Mouse (Mus musculus): ENCODE measurements around the gene Serpine3. TPM values are rescaled to one million over a fixed set of nuclear protein-coding genes. Genes with fewer than 3 reads are reported as not detected.
A peak's percentile ranks its signal among the peaks of the same experiment; 100 is the strongest.
"Not testable (repeated sequence)": the region's sequence is repeated elsewhere in the genome, so short reads cannot be mapped to it uniquely, and the experiment has no call there.

Gene Serpine3
- not detected in 2 replicates for polyA plus RNA-seq (2015; fragmentation: Nextera tagmentation; extraction: Ambion mirVana)

- 85% methylated on average over 8 of the region's 8 CpGs for WGBS
- no peaks in the 10 kb centered on the region for H3K36me3 ChIP-seq (ENCODE audit: control insufficient read depth, insufficient read depth, low read length)
- H3K27ac ChIP-seq (ENCODE audit: low read length): no peak within 1 kb of the TSS
- H3K27me3 ChIP-seq (ENCODE audit: control insufficient read depth, insufficient read depth, low read length): no peaks in the 10 kb centered on the region
- no peaks in the 10 kb centered on the region for H3K4me1 ChIP-seq (ENCODE audit: control insufficient read depth, insufficient read depth, low read length)
- no peak for ATAC-seq (ENCODE audit: insufficient read depth, low FRiP score)
- H3K9me3 ChIP-seq (replicated peaks; ENCODE audit: control insufficient read depth, low read length): no peaks in the 10 kb centered on the region
- H3K4me2 ChIP-seq (ENCODE audit: low read depth, low read length): no peak within 1 kb of the TSS
- H3K4me3 ChIP-seq (replicated peaks; ENCODE audit: low read length): no peak within 1 kb of the TSS
- no peak within 1 kb of the TSS for H3K9ac ChIP-seq (ENCODE audit: low read length)
Measured at GRCm38 (mm10) chr14:62663367-62663766, at the start of gene Serpine3. Gene Serpine3 (plus strand): TSS chr14:62663667.

- Histone ChIP-seq H3K27ac (ENCODE audit: low read length) (no peak overlapping the region), H3K9ac (ENCODE audit: low read length) (no peak overlapping the region), H3K4me1 (ENCODE audit: control insufficient read depth, insufficient read depth, low read length) (no peaks in the 10 kb centered on the region), H3K4me2 (ENCODE audit: low read depth, low read length) (no peak overlapping the region), H3K9me3 (replicated peaks; ENCODE audit: control insufficient read depth, low read length) (no peaks in the 10 kb centered on the region), H3K4me3 (replicated peaks; ENCODE audit: low read length) (no peak overlapping the region), H3K27me3 (ENCODE audit: control insufficient read depth, insufficient read depth, low read length) (no peaks in the 10 kb centered on the region), H3K36me3 (ENCODE audit: control insufficient read depth, insufficient read depth, low read length) (no peaks in the 10 kb centered on the region)
- WGBS: 80% methylated on average over 3 of the region's 3 CpGs
- ATAC-seq (ENCODE audit: insufficient read depth, low FRiP score): no peak
Measured at GRCm38 (mm10) chr14:62622393-62622792, 41.1 kb upstream of the Serpine3 start.

GRCm38 (mm10) chr14:62627951-62628350 is 35.5 kb upstream of the Serpine3 start:
- Histone ChIP-seq H3K36me3 (ENCODE audit: control insufficient read depth, insufficient read depth, low read length) (no peaks in the 10 kb centered on the region), H3K9ac (ENCODE audit: low read length) (no peak overlapping the region), H3K4me2 (ENCODE audit: low read depth, low read length) (no peak overlapping the region), H3K27ac (ENCODE audit: low read length) (no peak overlapping the region), H3K4me1 (ENCODE audit: control insufficient read depth, insufficient read depth, low read length) (no peaks in the 10 kb centered on the region), H3K9me3 (replicated peaks; ENCODE audit: control insufficient read depth, low read length) (no peaks in the 10 kb centered on the region), H3K27me3 (ENCODE audit: control insufficient read depth, insufficient read depth, low read length) (no peaks in the 10 kb centered on the region), H3K4me3 (replicated peaks; ENCODE audit: low read length) (no peak overlapping the region)
- 91% methylated on average over 5 of the region's 5 CpGs for WGBS
- ATAC-seq (ENCODE audit: insufficient read depth, low FRiP score): no peak

- Histone ChIP-seq H3K36me3 (ENCODE audit: control insufficient read depth, insufficient read depth, low read length) (no peaks in the 10 kb centered on the region), H3K27ac (ENCODE audit: low read length) (no peak overlapping the region), H3K9me3 (replicated peaks; ENCODE audit: control insufficient read depth, low read length) (no peaks in the 10 kb centered on the region), H3K27me3 (ENCODE audit: control insufficient read depth, insufficient read depth, low read length) (no peaks in the 10 kb centered on the region), H3K4me3 (replicated peaks; ENCODE audit: low read length) (no peak overlapping the region), H3K4me2 (ENCODE audit: low read depth, low read length) (peak overlapping the region; percentile 5; the same call in 1 of the 2 replicates), H3K9ac (ENCODE audit: low read length) (no peak overlapping the region), H3K4me1 (ENCODE audit: control insufficient read depth, insufficient read depth, low read length) (peaks cover 5% of the 10 kb centered on the region; the same call in 1 of the 2 replicates)
- no peak for ATAC-seq (ENCODE audit: insufficient read depth, low FRiP score)
- 25% methylated on average over 9 of the region's 9 CpGs for WGBS
Measured at GRCm38 (mm10) chr14:62637436-62638344, 25.8 kb upstream of the Serpine3 start.

GRCm38 (mm10) chr14:62638345-62638702 is 25.1 kb upstream of the Serpine3 start:
- no peak overlapping the region for H3K27ac ChIP-seq (ENCODE audit: low read length)
- WGBS: 46% methylated on average over 6 of the region's 6 CpGs
- no peak overlapping the region for H3K4me2 ChIP-seq (ENCODE audit: low read depth, low read length)
- no peaks in the 10 kb centered on the region for H3K27me3 ChIP-seq (ENCODE audit: control insufficient read depth, insufficient read depth, low read length)
- H3K4me1 ChIP-seq (ENCODE audit: control insufficient read depth, insufficient read depth, low read length): peaks cover 5% of the 10 kb centered on the region; the same call in 1 of the 2 replicates
- no peak overlapping the region for H3K9ac ChIP-seq (ENCODE audit: low read length)
- no peak for ATAC-seq (ENCODE audit: insufficient read depth, low FRiP score)
- no peaks in the 10 kb centered on the region for H3K36me3 ChIP-seq (ENCODE audit: control insufficient read depth, insufficient read depth, low read length)
- no peaks in the 10 kb centered on the region for H3K9me3 ChIP-seq (replicated peaks; ENCODE audit: control insufficient read depth, low read length)
- no peak overlapping the region for H3K4me3 ChIP-seq (replicated peaks; ENCODE audit: low read length)

- no peak overlapping the region for H3K27ac ChIP-seq (ENCODE audit: low read length)
- WGBS: 57% methylated on average over 6 of the region's 6 CpGs
- no peaks in the 10 kb centered on the region for H3K27me3 ChIP-seq (ENCODE audit: control insufficient read depth, insufficient read depth, low read length)
- peaks cover 5% of the 10 kb centered on the region; the same call in 1 of the 2 replicates for H3K4me1 ChIP-seq (ENCODE audit: control insufficient read depth, insufficient read depth, low read length)
- H3K36me3 ChIP-seq (ENCODE audit: control insufficient read depth, insufficient read depth, low read length): no peaks in the 10 kb centered on the region
- H3K4me3 ChIP-seq (replicated peaks; ENCODE audit: low read length): no peak overlapping the region
- H3K9me3 ChIP-seq (replicated peaks; ENCODE audit: control insufficient read depth, low read length): no peaks in the 10 kb centered on the region
- H3K9ac ChIP-seq (ENCODE audit: low read length): no peak overlapping the region
- no peak for ATAC-seq (ENCODE audit: insufficient read depth, low FRiP score)
- H3K4me2 ChIP-seq (ENCODE audit: low read depth, low read length): no peak overlapping the region
Measured at GRCm38 (mm10) chr14:62639111-62639510, 24.4 kb upstream of the Serpine3 start.

- peaks cover 5% of the 10 kb centered on the region; the same call in 1 of the 2 replicates for H3K4me1 ChIP-seq (ENCODE audit: control insufficient read depth, insufficient read depth, low read length)
- H3K4me2 ChIP-seq (ENCODE audit: low read depth, low read length): no peak overlapping the region
- H3K9ac ChIP-seq (ENCODE audit: low read length): no peak overlapping the region
- no peak overlapping the region for H3K27ac ChIP-seq (ENCODE audit: low read length)
- no peak for ATAC-seq (ENCODE audit: insufficient read depth, low FRiP score)
- 90% methylated on average over 5 of the region's 5 CpGs for WGBS
- no peaks in the 10 kb centered on the region for H3K9me3 ChIP-seq (replicated peaks; ENCODE audit: control insufficient read depth, low read length)
- no peak overlapping the region for H3K4me3 ChIP-seq (replicated peaks; ENCODE audit: low read length)
- H3K36me3 ChIP-seq (ENCODE audit: control insufficient read depth, insufficient read depth, low read length): no peaks in the 10 kb centered on the region
- H3K27me3 ChIP-seq (ENCODE audit: control insufficient read depth, insufficient read depth, low read length): no peaks in the 10 kb centered on the region
Measured at GRCm38 (mm10) chr14:62639551-62639950, 23.9 kb upstream of the Serpine3 start.

GRCm38 (mm10) chr14:62640396-62640795 is 23.1 kb upstream of the Serpine3 start:
- ATAC-seq (ENCODE audit: insufficient read depth, low FRiP score): no peak
- Histone ChIP-seq H3K9ac (ENCODE audit: low read length) (no peak overlapping the region), H3K4me1 (ENCODE audit: control insufficient read depth, insufficient read depth, low read length) (peaks cover 5% of the 10 kb centered on the region; the same call in 1 of the 2 replicates), H3K27ac (ENCODE audit: low read length) (no peak overlapping the region), H3K36me3 (ENCODE audit: control insufficient read depth, insufficient read depth, low read length) (no peaks in the 10 kb centered on the region), H3K27me3 (ENCODE audit: control insufficient read depth, insufficient read depth, low read length) (no peaks in the 10 kb centered on the region), H3K9me3 (replicated peaks; ENCODE audit: control insufficient read depth, low read length) (no peaks in the 10 kb centered on the region), H3K4me2 (ENCODE audit: low read depth, low read length) (no peak overlapping the region), H3K4me3 (replicated peaks; ENCODE audit: low read length) (no peak overlapping the region)
- WGBS: 69% methylated on average over 4 of the region's 4 CpGs

- not testable (repeated sequence) for H3K4me3 ChIP-seq (replicated peaks; ENCODE audit: low read length); H3K4me1 ChIP-seq (ENCODE audit: control insufficient read depth, insufficient read depth, low read length); H3K27ac ChIP-seq (ENCODE audit: low read length); H3K4me2 ChIP-seq (ENCODE audit: low read depth, low read length); H3K27me3 ChIP-seq (ENCODE audit: control insufficient read depth, insufficient read depth, low read length); ATAC-seq (ENCODE audit: insufficient read depth, low FRiP score); H3K36me3 ChIP-seq (ENCODE audit: control insufficient read depth, insufficient read depth, low read length); H3K9me3 ChIP-seq (replicated peaks; ENCODE audit: control insufficient read depth, low read length); H3K9ac ChIP-seq (ENCODE audit: low read length)
- 70% methylated on average over 6 of the region's 7 CpGs for WGBS
Measured at GRCm38 (mm10) chr14:62642368-62642767, 21.1 kb upstream of the Serpine3 start.

Data from stomach, embryonic 16.5 days (tissue).